Mouse (Mus musculus) kidney, postnatal 14 days (tissue): Measurements from ENCODE around the gene Rbms1.

Experiments used
- DNase-seq: peaks from one replicate; pipeline ENCODE4 v3.0.0; 2022; ENCODE audit warnings: mixed read lengths

Rbms1 gene

DNA sequence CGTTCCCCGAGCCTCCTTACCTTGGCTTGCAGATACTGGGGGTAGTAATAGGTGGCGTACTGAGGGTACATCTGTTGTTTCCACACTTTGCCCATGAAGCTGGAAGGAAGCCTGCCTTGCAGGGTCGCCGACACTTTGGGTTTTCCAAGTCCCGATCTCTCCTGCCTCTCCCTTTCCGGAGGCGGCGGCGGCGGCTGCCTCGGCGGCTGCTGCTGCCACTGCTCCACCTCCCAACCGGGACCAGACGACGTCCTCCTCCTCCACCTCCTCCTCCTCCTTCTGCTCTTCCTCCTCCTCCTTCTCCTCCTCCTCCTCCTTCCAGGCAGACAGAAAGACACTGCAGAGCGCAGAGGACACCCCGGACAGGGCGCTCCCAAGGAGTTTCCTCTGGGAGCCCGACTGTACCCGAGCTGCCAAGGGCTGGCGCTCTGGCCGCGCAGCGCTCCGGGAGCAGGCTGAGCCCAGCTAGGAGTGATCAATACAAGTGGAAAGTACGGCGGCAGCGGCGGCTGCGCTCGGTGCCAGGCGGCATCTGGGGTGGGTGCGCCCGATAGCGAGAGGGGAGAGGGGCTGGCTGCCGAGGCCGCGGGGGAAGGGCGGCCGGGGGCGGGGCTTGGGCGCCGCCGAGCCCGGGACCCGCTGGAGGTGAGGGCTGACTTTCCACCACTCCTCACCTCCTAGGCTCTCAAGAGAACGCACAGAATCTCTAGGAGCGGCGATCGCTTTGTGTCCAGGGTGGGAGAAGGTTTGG, at the start of gene Rbms1:
Gene Rbms1 (minus strand): TSS at position 522 of the 751 bp plus-strand sequence.
- peak; percentile 86 for DNase-seq

DNA sequence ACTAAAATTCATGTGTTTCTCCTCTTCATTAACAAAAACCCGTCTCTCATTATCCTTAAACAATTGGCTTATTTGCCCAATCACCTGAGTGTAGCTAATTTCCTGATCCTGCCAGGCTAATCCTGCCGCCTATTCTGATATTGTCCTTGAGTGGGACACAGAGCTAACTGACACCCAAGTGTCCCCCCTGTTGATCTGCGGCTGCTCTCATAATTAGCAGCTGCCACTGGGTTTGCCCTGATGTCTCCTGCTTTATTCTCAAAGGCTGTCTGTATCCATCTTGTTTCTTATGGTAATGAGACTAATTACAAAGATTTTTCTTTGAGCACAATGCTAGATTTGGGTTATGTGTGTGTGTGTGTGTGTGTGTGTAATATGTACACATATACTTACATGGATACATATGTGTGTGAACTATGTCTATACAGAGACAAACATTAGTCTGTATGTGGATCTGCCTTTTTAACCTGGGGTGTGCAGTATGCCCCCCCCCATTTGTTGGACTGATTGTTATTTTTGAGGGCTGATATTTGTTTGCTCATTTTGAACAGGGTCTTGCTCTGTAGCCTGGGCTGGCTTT, 49.3 kb upstream of the Rbms1 start:
- no peak for DNase-seq

DNA sequence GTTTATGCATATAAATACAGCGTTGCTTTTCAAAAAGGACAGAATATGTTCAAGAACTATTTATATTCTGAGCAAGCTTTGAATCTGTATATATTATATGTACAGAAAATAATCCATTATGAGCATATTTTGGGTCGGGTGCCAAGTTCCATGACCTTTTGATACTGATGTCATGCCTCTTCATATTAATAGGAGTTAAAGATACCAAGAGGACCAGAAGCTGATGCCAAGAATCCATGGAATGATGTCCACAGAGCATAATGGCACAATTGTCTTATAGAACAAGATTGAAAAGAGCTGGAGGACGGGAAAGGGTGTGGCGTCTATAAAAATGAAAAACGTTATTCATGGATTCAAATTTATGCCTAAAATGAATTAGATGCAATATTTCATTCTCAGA, 23.3 kb upstream of the Rbms1 start:
- no peak for DNase-seq

DNA sequence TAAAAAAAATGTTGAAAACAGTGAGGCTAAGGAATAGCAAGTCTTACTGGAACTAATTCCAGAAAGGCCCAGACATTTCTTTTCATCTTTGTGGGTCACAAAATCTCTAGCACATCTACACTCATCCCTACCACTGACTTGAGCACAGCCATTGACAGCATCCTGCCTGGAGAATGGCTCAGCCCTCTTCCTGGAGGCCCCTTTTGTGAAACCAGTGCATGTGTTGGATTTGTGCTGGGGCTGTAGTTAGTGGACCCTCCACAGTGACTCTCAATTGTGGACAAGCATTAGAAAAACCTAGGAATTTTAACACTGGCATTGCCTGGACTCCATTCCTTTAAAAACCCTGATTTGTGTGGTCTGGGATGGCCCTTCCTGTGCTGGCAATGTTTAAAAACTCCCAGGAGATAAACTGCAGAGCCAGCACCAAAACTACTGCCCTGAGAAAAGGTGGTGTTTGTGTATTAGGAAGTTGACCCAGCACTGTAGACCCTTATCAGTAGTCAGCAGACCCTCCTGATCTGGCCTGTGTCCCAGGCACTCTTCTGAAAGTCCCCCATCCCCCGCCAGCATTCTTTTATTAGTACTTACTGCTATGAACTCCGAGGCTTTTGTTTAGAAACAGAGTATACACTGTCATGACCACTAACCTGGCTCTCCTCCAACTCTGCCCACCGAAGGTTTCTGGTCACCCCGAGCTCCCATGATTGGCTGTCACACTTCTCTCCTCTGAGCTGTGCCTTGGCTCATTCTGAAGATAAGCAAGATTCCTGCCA, 15.7 kb upstream of the Rbms1 start:
- peak; percentile 24 for DNase-seq

DNA sequence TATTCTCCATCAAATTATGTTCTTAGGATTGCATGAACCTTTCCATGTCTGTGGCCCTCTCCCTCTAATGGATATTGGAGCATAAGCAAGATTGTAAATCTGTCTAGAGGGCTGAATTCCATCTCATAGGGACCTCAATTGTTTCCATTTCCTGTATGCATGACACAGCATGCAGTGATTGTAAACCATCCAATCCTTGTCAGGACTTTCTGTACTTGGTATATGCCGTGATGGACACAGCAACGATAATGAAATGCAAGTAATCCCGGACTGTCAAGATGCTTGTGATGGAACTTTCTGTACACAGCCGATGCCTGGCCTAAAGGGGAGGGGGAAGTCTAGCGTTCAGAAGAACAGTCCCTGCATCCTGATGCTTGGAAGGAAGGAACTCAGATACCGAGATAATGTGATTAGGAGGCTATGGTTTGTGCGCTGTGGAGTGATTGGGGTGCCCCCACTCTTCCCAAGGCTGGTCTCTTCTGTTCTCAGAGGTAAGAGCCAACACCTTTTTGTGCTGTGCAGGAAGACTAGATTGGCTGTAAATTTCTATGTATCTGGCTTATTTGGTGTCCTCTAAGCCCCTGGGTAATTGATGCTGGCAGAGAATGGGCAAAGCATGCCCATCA, 9.3 kb upstream of the Rbms1 start:
- DNase-seq: no peak

DNA sequence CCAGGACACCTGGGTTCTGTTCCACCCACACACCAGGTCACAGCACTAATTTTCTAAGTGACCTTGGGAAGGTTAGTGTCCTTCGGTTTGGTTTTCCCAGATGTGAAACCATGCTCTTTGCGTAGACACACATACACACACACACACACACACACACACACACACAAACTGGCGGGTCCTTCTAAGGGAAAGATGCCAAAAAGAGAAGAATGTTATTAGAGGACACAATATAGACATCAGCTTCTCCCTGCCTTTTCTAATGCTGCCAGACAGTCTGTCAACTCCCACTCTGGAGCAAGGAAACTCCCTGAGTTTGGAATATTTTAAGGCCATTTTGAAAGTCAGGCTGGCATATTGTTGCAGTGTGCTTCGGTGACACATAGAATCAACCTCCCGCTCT, 624 bp upstream of the Rbms1 start:
- DNase-seq: peak; percentile 40

DNA sequence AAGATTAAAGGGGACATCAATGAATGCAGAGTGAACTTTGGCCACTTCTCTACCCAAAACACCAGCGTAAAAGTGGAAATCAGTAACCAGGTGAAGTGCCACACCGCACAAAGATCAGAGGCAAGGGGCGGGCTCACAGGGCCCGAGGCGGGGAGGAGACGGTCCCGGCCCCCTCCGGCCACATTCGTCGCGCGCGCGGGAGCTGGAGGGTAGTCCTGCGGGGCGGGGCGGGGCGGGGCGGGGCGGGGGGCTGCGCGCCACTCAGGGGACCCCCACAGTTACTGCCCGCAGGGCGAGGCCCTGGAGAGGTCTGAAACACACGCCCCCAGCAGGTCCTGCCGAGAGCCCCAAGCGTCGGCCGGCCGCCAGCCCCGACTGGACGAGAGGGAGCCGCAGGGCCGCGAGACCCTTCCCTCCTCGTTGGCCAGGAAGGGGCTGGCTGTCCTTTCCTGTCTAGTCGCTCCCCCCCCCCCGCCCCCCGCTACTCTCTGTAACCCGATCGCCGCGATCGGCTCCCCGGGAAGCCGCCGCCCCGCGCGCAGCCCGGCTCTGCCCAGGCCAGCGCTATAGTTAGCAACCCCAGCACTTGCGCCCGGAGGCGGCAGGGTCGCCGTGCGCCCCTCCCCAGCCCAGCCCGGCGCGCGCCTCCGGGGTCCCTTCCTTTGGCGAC, 856 bp downstream of the Rbms1 start:
- peak; percentile 88 for DNase-seq

DNA sequence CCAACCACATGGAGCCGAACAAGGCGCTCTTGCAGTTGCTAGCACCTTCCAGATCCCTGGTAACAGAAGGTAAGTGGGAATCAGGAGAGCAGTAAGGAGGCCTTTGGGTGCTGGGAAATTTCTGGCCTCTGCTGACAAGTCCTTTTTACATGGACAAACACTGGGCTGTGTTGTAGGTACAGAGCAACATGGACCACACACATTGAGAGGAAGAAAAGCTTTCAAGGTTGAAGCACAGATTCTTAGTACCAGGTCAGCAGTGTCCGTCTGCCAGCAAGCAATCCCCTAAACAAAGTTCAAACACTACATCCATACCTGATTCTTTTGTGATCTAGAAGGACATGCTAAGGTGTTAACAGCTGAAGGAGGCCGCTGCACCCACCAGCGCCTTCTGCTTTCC, 1.7 kb downstream of the Rbms1 start:
- DNase-seq: peak; percentile 12

DNA sequence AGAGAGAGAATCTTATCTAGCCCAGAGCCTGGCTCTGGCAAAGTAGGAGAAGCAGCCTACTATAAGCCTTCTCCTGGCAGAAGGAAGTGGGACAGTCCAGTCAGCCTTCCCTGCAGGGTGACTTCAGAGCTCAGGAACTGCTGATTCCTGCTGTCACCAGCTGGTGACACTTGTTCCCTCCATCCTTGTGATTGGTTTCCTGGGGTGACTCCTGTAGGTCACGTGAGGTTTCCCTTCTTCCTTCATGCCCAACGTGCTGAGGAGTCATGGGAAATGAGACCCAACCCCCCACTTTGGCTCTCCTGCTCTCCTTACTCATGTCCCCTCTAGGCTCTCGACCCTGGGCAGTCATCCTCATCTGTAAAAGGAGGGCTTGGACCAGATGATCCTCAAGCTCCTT, 14.8 kb downstream of the Rbms1 start:
- no peak for DNase-seq

DNA sequence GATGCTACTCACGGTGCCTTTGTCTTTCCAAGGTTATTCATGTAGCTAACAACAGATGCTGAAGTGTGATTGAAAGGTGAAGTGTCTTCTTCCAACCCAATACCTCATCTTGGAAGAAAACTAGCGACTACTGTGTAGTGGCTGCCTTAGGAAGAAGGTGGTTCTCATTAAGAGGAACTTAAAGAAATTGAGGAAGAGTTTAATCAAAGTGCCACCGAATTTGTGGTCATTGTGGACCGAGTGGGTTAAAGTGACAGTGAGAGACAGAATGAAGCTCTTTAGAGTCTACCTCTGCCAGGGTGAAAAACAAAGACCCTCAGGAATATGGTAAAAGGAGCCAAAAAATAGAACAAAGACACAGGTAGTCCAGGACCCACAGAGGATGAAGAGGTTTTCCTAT, 15.2 kb downstream of the Rbms1 start:
- DNase-seq: no peak

DNA sequence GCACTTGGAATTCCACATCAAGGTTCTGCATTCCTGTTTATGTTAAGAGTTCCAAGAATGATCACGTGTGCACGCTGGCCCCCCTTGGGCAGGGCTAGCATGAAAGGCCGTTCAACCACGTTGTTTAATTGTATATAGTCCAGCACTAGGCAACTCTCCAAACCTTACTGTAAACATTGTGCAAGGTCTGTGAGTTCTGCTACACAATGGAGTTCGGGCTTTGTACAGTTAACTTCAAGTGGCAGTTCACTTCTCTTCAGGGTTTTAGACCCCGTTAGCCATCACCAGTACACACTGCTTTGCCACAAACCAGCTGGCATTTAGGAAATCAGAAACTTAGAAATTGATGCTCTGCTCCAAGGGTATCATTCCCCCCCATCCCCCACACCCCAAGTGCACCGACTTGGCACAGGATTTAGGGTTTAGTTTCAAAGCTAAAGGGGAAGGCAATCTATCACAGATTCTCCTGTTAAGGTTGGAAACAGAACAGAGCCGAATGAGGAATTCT, 22.5 kb downstream of the Rbms1 start:
- DNase-seq: peak; percentile 32

DNA sequence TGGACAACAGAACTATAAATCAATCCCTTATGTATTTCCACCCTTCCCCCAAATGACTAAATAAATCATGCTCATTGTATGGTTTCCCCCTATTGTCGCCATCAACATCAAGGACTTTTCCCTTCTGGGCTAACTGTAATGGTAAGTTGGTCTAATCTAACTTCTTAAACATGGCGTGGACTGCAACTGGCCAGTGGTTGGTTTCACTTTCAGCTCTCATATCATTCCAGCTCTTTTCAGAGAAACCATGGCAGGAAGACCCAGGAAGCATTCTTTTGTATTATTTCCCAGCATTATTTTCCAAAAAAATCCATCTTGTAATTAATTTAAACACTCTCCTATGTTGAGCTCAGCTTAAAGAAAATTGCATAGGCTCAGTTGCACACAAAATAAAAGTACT, 23.0 kb downstream of the Rbms1 start:
- no peak for DNase-seq

DNA sequence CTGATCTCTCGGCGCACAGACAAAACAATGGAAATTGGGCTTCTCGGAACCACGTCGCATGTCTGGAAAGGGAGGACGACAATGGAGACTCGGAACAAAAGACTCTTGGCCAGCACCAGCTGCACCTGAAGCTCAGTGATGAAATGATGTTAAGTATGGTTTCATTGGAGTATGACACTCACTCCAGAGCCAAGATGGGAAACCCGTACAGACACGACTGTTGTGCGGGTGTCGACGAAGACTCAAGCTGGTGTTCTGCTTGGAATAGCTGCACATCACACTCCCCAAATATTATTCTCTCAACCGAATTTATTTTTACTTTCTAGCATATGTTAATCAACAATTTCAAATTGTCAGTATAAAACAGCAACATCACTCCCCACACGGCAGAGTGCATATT, 26.1 kb downstream of the Rbms1 start:
- no peak for DNase-seq

DNA sequence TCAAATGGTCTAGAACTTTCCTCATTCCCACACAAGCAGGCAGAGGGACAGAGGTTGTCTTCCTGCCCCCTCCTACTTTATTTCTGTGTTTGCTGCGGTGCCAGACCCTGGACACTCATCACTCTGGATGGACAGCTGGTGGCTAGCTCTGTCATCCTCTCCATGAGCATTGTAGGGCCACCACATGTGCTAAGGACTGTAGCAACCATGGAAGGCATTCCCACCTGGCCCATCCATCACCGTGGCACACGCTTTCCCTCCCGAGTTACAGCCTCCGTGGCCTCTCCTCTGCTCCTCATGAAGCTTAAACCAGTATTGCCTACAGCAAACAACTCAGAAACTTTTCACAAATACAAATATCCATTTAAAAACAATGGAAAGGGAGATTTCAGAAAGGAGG, 34.0 kb downstream of the Rbms1 start:
- no peak for DNase-seq

DNA sequence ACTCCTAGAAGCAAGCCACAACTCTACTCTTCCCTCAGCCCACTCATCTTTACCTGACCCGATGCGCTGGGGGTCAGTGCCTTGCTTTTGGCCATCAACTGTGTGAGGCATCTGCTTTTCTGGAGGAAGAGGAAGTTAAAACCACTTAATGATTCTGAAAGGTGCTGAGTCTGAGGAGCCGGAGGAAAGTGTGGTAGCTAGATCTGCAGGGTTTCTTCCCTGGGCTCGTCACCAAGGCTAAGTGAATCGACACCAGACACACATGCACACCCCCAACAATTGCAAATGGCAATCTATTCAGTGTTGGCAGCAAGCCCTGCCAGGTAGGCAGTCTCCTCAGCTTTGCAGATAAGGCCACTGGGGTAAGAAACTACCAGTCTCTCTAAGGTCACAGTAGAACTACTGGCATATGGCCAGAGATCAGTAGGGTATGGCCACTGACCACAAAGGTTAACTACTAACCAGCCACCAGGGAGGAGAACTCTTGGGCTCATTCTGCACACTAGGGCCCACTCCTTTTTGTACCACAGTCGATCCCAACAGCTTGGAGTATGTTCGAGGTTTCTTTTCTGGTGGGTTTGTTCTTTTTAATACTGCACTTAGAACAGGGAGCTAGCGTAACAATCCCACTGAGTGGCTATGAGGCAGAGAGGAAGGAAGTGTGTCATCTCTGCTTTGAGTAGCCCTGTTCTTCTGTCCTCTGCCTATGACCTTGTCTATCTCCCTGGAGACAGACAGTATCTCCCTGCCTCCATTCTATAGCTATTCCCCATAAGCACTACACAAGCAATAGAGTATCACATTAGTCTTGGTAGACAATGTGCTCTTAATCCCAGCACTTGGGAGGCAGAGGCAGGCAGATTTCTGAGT, 34.9 kb downstream of the Rbms1 start:
- peak; percentile 58 for DNase-seq

DNA sequence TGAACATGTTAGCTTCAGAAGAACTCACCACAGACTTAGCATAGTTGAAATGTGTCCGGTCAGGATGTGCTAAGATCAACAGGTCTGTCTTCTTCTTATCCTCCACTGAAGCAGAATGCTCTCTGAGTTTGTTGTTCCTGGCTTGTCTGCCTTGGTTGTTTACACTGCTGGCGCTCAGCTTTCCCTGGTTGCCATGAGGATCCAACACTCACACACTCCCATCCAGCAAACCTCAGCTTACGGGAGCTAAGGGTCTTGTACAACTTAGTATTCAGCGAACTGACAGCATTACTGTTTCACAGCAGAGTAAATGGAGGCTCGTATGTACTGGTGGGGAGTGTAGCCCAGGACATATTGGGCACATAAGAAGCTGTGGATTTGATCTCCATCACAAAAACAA, 37.9 kb downstream of the Rbms1 start:
- DNase-seq: no peak

DNA sequence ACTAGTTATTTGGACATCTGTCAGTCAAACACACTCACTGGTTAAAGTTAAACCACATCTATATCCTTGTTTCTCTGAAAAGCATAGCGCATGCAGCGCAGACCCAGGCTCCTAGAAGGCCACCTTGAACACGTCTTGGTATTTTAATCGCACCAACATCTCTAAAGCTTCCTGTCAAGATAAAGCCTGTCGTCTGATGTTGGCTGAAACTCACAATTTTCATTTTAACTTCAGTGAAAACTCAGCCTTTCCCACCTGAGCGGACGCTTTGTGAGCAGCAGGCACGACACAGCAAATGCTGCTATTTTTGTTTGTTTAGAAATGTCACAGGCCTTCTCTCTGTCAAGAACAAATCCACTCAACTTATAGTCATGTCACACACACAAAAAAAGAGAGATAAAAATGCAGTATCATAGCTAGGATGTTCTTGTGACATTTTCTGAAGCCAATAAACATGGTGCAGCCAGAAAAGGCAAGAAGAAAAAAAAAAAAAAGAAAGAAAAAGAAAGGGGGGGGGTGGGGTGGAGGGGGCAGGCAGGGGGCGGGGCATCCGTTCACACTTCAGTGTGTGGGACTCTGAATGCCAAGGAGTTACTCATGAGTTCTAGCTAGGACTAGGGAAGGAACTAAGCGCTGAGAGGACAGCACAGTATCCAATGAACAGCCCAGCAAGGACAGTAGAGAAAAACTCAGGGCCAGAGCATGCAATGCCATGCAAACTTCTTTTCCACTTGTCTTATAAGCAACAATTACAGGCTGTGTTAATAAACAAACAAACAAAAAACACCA, 39.0 kb downstream of the Rbms1 start:
- DNase-seq: no peak

DNA sequence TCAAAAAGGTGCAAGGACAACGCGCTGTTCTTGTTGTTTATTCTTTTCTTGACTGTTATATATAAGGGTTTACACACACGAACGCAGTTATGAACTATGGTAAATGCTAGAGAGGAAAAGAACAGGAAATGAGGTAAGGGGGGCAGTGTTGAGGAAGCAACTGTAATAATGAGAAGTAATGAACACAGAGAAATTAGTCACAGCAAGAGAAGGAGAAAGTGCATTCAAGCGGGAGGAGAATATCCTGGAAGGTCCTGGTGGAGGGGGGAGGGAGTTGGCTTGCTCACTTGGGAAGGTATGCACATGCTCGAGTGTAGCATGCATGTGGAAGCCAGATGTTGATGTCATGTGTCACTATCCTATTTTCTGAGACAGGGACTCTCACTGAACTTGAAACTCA, 39.9 kb downstream of the Rbms1 start:
- no peak for DNase-seq

DNA sequence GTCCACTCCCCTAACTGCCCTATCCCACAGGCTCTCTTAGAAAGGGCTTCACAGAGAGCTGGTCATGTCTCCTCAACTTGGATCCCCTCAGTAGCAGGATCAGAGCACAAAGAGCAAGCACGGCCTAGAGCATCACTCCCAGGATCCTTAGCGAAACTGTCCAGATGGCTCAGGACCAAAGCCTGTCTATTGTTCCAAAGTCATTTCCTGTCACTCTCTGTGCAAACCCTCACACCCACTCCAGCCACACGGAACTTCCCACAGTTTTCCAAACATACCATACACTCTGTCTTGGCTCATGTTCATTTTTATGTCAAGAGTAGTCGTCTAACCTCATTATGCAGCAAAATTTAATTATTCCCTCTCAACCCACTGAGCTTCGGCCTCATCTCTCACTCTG, 40.6 kb downstream of the Rbms1 start:
- peak; percentile 59 for DNase-seq

DNA sequence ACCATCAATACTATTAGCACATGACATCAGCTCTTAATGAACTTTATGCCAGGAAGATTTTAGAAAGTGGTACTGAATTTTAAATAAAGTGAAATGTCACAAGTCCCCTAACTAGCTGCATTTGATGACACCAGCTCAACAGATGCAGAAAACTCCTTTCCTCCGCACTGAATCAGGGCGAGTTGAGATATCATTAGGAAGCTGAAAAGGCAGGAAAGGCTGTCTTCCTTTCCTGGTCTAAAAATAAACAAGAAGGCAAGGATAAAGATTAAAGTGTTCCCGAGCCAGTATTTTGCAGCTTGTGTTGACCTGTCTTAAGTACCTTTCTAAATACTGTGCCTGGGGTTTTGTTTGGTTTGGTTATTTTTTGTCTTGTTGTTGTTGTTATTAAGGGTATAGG, 42.9 kb downstream of the Rbms1 start:
- DNase-seq: no peak

DNA sequence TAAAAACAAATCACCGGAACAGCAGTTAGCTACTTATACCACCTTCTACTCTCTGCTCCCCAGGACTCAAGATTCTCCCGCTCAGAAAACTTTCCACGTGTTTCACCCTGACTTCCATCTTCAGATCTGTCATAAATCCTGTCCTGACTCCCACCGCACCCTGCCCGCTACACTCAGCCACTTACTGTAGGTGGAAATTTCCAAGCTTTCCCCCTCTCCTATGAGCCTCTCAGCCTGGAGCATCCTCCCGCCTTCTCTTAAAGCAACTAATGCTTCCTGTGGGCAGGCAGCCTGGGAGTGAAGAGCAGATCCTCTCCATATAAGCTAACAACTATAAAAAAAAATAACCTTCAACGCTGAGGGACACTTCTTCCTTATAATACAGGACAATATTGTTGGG, 44.6 kb downstream of the Rbms1 start:
- peak; percentile 53 for DNase-seq
